Mouse (Mus musculus) CH12F3 (cell line): ENCODE measurements around the gene Rspo4.

ENCODE experiments used
- in situ Hi-C: fragments of 300-500 bp; cut with MboI; formaldehyde crosslinking; loops from 2 replicates; pipeline ENCODE4 v1.14.3; 2020; ENCODE audit warnings: low sequenced_read_pairs

Rspo4 gene

DNA sequence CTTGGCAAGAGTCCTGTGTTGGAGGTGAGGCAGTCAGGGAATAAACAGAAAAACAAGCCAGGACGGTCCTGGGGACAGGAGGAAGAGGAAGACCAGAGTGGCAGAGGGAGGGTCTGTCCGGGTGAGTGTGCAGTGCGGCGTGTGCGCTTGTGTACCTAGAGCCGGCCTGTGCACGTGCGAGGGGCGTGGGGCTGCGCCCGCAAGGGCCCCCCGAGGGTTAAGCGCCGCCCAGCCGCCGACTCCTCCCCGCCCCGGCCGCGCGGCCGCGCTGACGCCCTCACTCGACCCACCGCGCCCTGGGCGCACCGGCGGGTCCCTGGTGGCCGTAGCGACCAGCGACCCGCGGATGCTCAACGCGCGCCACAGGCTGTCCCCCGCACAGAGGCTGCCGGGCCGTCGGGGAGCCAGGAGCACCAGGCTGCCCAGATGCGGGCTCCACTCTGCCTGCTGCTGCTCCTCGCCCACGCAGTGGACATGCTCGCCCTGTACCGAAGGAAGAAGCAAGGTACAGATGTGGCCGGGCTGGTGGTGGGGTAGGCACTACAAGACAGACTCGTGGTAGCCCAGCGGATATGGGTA is at the start of gene Rspo4:
Rspo4 (plus strand) TSS at position 280 of the 579 bp plus-strand sequence.
- in situ Hi-C loops, result no loop called here

DNA sequence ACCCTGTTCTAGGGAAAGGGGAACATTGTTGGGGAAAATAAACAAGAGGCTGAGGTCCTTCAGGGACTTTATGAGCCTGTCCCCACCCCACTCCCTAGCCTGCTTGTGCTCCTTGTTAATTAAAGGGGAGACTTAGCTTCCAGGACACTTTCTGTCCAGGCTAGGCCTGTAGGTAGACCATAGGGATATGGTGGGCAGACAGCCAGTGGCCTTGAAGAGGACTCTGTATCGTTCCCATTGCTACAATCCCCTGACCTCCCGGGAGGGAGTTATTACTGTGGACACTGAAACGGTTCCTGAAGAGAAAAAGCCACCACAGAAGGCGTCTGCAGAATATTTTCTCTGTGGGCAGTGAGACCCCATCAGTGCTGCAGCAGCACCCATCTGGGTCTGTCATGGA is 27.1 kb upstream of the Rspo4 start:
- in situ Hi-C loops, result no loop called here

DNA sequence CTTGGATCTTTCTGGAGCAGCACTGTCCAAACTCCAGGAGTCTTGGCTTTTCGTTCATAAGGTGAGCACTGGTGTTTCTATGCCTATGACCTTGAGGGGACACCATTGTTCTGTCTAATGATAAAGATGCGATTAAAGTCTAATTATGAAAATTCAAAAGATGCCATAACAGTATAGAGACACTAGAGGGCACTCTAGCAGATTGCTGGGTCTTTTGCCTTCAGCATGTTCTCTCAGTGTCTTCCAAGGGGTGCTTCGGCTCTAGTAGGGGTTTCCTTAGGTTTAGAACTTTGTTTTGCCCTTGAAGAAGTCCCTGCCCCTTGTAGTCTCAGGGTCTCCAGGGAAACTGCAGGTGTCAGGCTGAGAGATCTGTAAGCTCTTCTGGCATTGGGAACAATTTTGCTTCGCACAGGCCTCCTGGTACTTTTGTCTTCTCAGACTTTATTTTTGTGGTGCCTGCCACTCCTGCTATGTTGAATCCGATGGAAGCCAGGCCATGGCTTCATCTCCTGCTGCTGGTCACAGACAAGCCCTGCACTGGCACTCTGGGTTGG is 19.6 kb downstream of the Rspo4 start:
- in situ Hi-C loops, result loop anchor here (5.0 kb wide), 1 partner anchor 115 kb away; no protein-coding TSS in a partner anchor

GRCm38 (mm10) chr2:151864941-151865340 is 22.2 kb downstream of the Rspo4 start:
- in situ Hi-C loops, result loop anchor here (5.0 kb wide), 1 partner anchor 118 kb away; no protein-coding TSS in a partner anchor

GRCm38 (mm10) chr2:151866487-151866886 is 23.8 kb downstream of the Rspo4 start:
- in situ Hi-C loops, result no loop called here

GRCm38 (mm10) chr2:151868196-151868595 is 25.5 kb downstream of the Rspo4 start:
- in situ Hi-C loops, result no loop called here

GRCm38 (mm10) chr2:151874551-151874950 is 31.8 kb downstream of the Rspo4 start:
- in situ Hi-C loops, result no loop called here

- in situ Hi-C loops, result no loop called here
These were observed 33.3 kb downstream of the Rspo4 start for GRCm38 (mm10) chr2:151876012-151876485.

DNA sequence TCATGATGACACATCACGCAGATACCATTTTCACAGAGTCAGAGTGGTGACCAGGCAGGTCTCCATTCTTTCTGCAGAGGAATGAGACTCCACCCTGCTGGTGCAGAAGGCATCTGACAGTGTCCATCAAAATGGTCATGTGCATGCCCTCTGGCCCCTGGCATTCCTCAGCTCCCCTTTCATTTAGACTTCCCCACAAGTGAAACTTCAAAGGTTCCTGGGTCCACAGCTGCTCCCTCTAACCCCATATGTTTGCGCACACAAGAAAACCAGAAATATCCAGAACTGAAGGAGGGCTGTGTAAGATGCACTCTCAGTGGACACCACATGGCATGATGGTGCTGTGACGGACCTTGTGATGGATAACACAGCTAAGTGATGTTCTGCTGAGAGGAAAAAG is 35.9 kb downstream of the Rspo4 start:
- in situ Hi-C loops, result no loop called here

- in situ Hi-C loops, result no loop called here
These were observed 37.0 kb downstream of the Rspo4 start for GRCm38 (mm10) chr2:151879760-151880159.

- in situ Hi-C loops, result no loop called here
These were observed 48.3 kb downstream of the Rspo4 start for GRCm38 (mm10) chr2:151891031-151891430.

- in situ Hi-C loops, result no loop called here
These were observed 50.5 kb downstream of the Rspo4 start for GRCm38 (mm10) chr2:151893122-151893774.

DNA sequence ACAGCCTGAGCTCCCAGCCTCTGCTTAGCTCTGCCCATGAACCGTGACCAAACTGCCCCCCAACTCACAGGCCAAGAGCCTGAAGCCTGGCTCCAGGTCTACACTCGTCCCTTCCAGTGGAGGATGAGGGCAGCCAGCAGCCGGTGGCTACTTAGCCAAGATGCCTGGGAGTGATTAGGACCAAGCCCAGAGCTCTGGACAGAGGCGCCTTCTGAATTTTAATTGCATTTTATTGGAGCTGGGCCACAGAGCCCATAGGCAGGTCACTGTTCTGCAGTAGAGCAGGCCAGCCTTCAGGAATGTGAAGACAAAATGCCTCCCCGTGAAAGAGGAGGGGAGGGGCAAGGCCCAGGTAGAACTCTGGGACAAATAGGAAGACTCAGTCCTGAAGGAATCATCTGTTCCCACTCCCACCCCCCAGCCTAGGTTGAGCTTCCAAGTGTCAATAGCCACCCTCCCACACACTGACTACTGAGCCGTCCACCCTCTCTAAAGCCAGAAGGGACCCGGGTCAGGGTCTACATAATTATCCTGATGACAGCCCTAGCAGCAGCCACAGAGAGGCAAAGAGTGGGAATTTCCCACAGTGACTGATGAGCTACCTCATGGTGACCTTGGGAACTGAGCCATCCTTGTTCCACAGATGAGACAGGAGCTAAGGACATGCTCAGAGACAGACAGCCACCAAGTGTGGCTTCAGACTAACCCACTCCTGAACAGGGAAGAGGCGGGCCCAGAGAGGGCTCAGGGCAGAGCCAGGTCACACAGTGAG is 51.7 kb downstream of the Rspo4 start:
- in situ Hi-C loops, result no loop called here

DNA sequence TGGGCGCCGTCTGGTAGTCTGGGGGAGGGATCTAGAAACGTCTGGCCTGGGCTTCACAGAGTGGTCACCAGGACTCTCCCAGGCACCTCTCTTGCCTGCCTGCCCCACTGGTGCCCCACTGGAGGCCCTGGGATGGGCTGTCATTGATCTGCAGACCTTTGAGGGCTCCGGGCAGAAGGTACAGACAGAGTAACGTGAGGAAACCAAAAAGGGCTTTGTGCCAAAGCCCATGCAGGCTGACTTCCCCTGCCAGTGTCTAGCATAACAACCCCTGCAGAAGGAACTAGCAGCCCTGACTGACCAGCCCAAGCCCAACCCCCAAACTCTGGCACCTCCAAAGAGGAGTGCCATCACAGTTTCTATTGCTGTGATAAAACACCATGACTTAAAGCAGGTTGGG is 53.2 kb downstream of the Rspo4 start:
- in situ Hi-C loops, result no loop called here

DNA sequence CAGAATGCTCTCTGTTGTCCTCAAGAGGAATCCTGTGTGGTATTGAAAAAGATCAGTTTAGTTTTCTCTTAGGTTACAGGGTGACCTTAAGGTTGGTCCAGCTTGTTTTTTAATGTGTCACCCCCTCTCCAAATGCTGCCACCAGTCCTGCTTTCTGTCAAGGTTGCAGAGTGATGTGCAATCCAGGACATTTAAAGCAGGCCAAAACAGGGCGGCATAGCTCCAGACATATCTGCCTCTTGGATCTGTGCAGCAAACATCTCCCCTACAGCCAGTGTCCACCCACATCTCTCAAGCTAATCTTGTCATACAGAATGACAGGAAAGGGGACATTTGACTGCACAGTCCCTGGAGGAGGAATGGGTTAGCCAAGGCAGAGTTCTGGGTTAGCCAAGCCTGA is 55.4 kb downstream of the Rspo4 start:
- in situ Hi-C loops, result no loop called here

DNA sequence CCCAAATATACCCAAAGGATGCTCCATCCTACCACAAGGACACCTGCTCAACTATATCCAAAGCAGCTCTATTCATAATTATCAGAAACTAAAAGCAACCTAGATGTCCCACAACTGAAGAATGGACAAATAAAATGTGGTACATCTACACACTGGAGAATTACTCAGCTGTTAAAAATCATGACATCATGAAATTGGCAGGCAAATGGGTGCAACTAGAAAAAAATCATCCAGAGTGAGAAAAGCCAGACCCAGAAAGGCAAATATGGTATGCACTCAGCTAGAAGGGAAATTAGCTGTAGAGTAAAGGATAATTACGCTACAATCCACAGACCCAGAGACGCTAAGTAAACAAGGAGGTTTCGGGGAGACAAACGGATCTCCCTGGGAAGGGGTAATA is 58.1 kb downstream of the Rspo4 start:
- in situ Hi-C loops, result no loop called here

DNA sequence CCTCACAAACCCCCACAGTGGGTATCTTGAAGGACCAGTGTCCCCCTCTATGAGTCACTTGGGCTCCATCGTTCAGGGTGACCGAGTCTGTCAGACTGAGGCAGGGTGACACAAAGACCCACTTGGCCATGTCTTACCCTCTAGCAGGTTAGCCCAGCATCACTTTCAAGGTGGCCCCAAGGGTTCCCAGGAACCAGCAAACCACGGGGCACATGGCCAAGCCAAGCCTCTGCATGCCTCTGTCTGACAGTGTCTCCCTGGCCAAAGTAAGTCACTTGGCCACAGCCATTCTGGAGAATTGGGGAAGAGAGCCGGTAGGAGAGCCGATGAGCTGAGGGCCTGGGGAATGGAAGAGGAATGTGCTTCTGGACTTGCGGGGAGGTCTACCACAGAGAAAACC is 60.5 kb downstream of the Rspo4 start:
- in situ Hi-C loops, result no loop called here

DNA sequence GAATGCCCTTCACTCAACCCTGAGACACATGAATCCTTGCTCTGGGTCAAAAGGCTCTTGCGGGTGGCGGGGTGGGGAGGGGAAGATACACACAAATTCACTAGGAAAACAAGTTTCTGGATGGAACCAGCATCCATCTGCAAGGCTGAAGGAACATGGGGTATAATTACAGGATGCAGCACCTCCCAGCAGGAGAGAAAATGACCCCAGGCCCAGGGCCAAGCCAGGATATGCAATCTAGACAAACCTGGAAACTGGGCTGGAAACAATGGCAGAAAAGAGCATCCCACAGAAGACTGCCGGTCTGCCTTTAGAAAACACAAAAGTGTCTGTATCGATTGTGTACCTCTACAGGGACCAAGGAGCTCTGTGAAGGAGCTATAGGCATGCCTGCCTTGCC is 61.2 kb downstream of the Rspo4 start:
- in situ Hi-C loops, result no loop called here

DNA sequence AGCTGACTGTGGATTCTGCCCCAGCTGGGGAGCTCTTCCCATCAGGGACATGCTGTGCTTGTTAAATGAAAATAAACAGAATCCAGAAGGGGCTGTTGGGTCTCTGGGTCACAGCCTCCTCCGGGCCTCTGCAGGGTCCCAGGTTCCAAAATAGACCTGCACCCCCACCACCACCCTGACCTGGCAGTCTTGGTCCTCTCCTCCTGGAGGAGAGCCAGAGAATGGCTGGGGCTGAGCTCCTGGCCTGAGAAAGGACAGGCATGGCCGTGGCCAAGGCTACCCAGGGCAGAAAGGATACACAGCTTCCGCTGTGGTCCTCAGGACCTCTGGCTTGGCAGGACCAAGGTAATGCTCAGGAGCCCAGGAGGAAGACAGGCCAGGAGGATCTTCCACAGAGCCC is 61.9 kb downstream of the Rspo4 start:
- in situ Hi-C loops, result no loop called here

GRCm38 (mm10) chr2:151907020-151907419 is 64.3 kb downstream of the Rspo4 start:
- in situ Hi-C loops, result no loop called here

DNA sequence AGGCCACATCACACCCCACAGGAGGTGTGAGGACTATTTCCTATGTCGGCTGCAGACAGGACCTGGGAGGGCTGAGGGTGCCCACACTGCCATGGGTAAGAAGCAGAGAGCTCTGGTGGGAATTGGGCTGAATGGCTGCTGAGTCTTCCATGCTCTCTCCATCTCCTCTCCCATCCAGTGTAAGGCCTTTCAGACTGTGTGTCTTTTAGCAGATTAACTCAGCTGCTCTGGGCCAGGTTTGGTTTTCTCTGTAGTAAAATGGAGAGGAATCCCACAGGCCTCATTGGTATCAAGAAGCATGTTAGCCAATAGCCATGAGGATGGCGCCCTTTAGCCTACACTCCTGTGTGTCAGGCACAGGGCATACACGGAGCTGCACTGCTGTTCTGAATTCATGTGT is 66.7 kb downstream of the Rspo4 start:
- in situ Hi-C loops, result no loop called here

GRCm38 (mm10) chr2:151910498-151910897 is 67.8 kb downstream of the Rspo4 start:
- in situ Hi-C loops, result no loop called here
